Mouse (Mus musculus): ENCODE measurements around the gene Il23a. TPM values are rescaled to one million over a fixed set of nuclear protein-coding genes. Genes with fewer than 3 reads are reported as not detected.
"Not testable (repeated sequence)": the region's sequence is repeated elsewhere in the genome, so short reads cannot be mapped to it uniquely, and the experiment has no call there.

Gene Il23a
- polyA plus RNA-seq, 1 experiment from 2014 or later, result 4.3 TPM

- peaks cover 54% of the 10 kb centered on the region for H3K36me3 ChIP-seq (ENCODE audit: control insufficient read depth, insufficient read depth, low read length)
- not testable (repeated sequence) for H3K9ac ChIP-seq (ENCODE audit: low read length); ATAC-seq (ENCODE audit: insufficient number of reproducible peaks, insufficient read depth, low FRiP score, low read depth); H3K27me3 ChIP-seq (ENCODE audit: control insufficient read depth, insufficient read depth, low read length); H3K27ac ChIP-seq (replicated peaks in 1 of 2; ENCODE audit: control insufficient read depth in 1 of 2, insufficient read depth in 1 of 2, low read depth in 2 of 2, low read length in 2 of 2); H3K9me3 ChIP-seq (ENCODE audit: control insufficient read depth, low read length); H3K4me1 ChIP-seq (ENCODE audit: control insufficient read depth in 2 of 2, insufficient read depth in 2 of 2, low read length in 2 of 2); H3K4me2 ChIP-seq (ENCODE audit: low read length); H3K4me3 ChIP-seq (ENCODE audit: control insufficient read depth in 1 of 2, insufficient read depth in 1 of 2, low read depth in 1 of 2, low read length in 2 of 2)
- 62% methylated on average over 1 of the region's 1 CpGs for WGBS
These were observed 8.0 kb downstream of the Il23a start for GRCm38 (mm10) chr10:128290594-128290993.

DNA sequence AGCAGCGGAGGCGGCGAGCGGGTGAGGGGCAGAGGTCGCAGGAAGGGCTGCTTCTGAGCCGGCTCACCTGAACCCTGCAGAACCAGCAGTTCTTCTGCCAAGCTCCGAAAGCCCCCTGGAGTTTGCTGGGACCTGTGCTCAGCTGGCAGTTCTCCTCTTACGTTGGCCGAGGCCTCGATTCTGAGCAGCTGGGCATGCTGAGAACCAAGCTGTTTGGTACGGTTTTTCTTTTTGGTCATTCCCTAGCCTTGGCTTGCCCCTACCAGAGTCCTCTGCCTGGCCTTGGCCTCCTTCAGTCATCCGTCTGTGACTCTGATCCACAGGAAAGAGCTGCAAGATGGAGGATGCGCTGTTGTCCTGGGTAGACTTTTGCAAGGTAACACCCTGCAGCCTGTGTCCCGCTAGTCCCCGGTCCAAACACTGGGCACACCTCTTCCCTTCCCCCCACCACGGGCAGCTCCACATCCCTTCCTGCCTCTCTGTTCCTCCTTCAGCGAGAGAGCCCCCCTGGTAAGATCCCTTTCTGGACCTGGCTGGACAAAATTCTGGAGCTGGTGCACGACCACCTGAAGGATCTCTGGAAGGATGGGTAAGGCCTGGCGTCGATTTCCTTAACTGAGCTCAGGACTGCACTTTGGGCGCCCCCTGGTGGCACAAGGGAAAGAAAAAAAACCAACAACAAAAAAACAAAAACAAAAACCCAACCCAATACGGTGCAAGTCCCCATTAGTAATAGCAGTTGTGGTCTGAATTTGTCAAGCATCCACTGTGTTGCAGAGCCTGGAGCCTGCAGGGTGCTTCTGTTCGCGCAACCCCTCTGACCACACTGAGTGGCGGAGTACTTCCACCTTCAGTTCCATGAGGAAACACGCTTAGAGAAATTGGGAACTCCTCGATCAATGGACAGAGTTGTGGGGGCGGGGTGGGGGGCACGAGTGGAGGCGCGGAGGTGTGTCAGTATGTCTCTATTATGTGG is 14.7 kb downstream of the Il23a start:
- Histone ChIP-seq H3K9ac (ENCODE audit: low read length) (no peak overlapping the region), H3K4me2 (ENCODE audit: low read length) (no peak overlapping the region), H3K27me3 (ENCODE audit: control insufficient read depth, insufficient read depth, low read length) (no peaks in the 10 kb centered on the region), H3K27ac (replicated peaks in 1 of 2; ENCODE audit: control insufficient read depth in 1 of 2, insufficient read depth in 1 of 2, low read depth in 2 of 2, low read length in 2 of 2) (no peak overlapping the region), H3K4me3 (ENCODE audit: control insufficient read depth in 1 of 2, insufficient read depth in 1 of 2, low read depth in 1 of 2, low read length in 2 of 2) (no peak overlapping the region), H3K36me3 (ENCODE audit: control insufficient read depth, insufficient read depth, low read length) (peaks cover 80% of the 10 kb centered on the region), H3K4me1 (ENCODE audit: control insufficient read depth in 2 of 2, insufficient read depth in 2 of 2, low read length in 2 of 2) (no peaks in the 10 kb centered on the region), H3K9me3 (ENCODE audit: control insufficient read depth, low read length) (no peaks in the 10 kb centered on the region)
- no peak for ATAC-seq (ENCODE audit: insufficient number of reproducible peaks, insufficient read depth, low FRiP score, low read depth)
- 62% methylated on average over 31 of the region's 31 CpGs for WGBS

GRCm38 (mm10) chr10:128282886-128283450 is 15.6 kb downstream of the Il23a start:
- H3K4me2 ChIP-seq (ENCODE audit: low read length), result no peak overlapping the region
- no peaks in the 10 kb centered on the region for H3K27me3 ChIP-seq (ENCODE audit: control insufficient read depth, insufficient read depth, low read length)
- no peaks in the 10 kb centered on the region for H3K4me1 ChIP-seq (ENCODE audit: control insufficient read depth in 2 of 2, insufficient read depth in 2 of 2, low read length in 2 of 2)
- WGBS, result 85% methylated on average over 20 of the region's 20 CpGs
- no peaks in the 10 kb centered on the region for H3K9me3 ChIP-seq (ENCODE audit: control insufficient read depth, low read length)
- H3K9ac ChIP-seq (ENCODE audit: low read length), result no peak overlapping the region
- no peak overlapping the region for H3K27ac ChIP-seq (replicated peaks in 1 of 2; ENCODE audit: control insufficient read depth in 1 of 2, insufficient read depth in 1 of 2, low read depth in 2 of 2, low read length in 2 of 2)
- ATAC-seq (ENCODE audit: insufficient number of reproducible peaks, insufficient read depth, low FRiP score, low read depth), result no peak
- H3K4me3 ChIP-seq (ENCODE audit: control insufficient read depth in 1 of 2, insufficient read depth in 1 of 2, low read depth in 1 of 2, low read length in 2 of 2), result no peak overlapping the region
- H3K36me3 ChIP-seq (ENCODE audit: control insufficient read depth, insufficient read depth, low read length), result peaks cover 78% of the 10 kb centered on the region

DNA sequence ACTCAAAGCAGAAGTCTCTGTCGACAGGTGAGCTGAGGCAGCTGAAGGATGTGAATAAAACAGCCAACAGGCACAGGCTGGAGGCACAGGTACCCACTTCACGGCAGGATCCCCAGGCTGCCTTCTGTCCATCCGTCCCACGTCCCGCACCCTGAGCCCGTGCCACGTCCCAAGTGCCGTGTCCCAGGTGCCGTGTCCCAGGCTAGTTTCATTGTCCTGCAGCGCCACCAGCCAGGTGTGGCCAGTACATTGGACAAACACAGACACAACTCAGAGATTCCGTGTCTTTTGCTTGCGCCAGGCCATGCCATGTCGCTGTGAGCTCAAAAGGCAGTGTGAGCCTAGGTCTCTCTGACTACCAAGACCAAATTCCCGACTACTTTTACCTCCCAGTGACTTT is 16.9 kb downstream of the Il23a start:
- H3K36me3 ChIP-seq (ENCODE audit: control insufficient read depth, insufficient read depth, low read length), result peaks cover 77% of the 10 kb centered on the region
- no peak overlapping the region for H3K27ac ChIP-seq (replicated peaks in 1 of 2; ENCODE audit: control insufficient read depth in 1 of 2, insufficient read depth in 1 of 2, low read depth in 2 of 2, low read length in 2 of 2)
- no peaks in the 10 kb centered on the region for H3K27me3 ChIP-seq (ENCODE audit: control insufficient read depth, insufficient read depth, low read length)
- no peak for ATAC-seq (ENCODE audit: insufficient number of reproducible peaks, insufficient read depth, low FRiP score, low read depth)
- H3K9me3 ChIP-seq (ENCODE audit: control insufficient read depth, low read length), result no peaks in the 10 kb centered on the region
- 88% methylated on average over 14 of the region's 14 CpGs for WGBS
- H3K4me2 ChIP-seq (ENCODE audit: low read length), result no peak overlapping the region
- no peak overlapping the region for H3K4me3 ChIP-seq (ENCODE audit: control insufficient read depth in 1 of 2, insufficient read depth in 1 of 2, low read depth in 1 of 2, low read length in 2 of 2)
- H3K9ac ChIP-seq (ENCODE audit: low read length), result no peak overlapping the region
- no peaks in the 10 kb centered on the region for H3K4me1 ChIP-seq (ENCODE audit: control insufficient read depth in 2 of 2, insufficient read depth in 2 of 2, low read length in 2 of 2)

- Histone ChIP-seq H3K9ac (ENCODE audit: low read length) (no peak overlapping the region), H3K27ac (replicated peaks in 1 of 2; ENCODE audit: control insufficient read depth in 1 of 2, insufficient read depth in 1 of 2, low read depth in 2 of 2, low read length in 2 of 2) (no peak overlapping the region), H3K4me1 (ENCODE audit: control insufficient read depth in 2 of 2, insufficient read depth in 2 of 2, low read length in 2 of 2) (no peaks in the 10 kb centered on the region), H3K36me3 (ENCODE audit: control insufficient read depth, insufficient read depth, low read length) (peaks cover 73% of the 10 kb centered on the region), H3K9me3 (ENCODE audit: control insufficient read depth, low read length) (no peaks in the 10 kb centered on the region), H3K27me3 (ENCODE audit: control insufficient read depth, insufficient read depth, low read length) (no peaks in the 10 kb centered on the region), H3K4me2 (ENCODE audit: low read length) (no peak overlapping the region), H3K4me3 (ENCODE audit: control insufficient read depth in 1 of 2, insufficient read depth in 1 of 2, low read depth in 1 of 2, low read length in 2 of 2) (no peak overlapping the region)
- WGBS, result 79% methylated on average over 6 of the region's 6 CpGs
- ATAC-seq (ENCODE audit: insufficient number of reproducible peaks, insufficient read depth, low FRiP score, low read depth), result no peak
These were observed 17.6 kb downstream of the Il23a start for GRCm38 (mm10) chr10:128280943-128281342.

GRCm38 (mm10) chr10:128278158-128278557 is 20.4 kb downstream of the Il23a start:
- H3K9me3 ChIP-seq (ENCODE audit: control insufficient read depth, low read length), result no peaks in the 10 kb centered on the region
- no peak overlapping the region for H3K27ac ChIP-seq (replicated peaks in 1 of 2; ENCODE audit: control insufficient read depth in 1 of 2, insufficient read depth in 1 of 2, low read depth in 2 of 2, low read length in 2 of 2)
- 59% methylated on average over 6 of the region's 6 CpGs for WGBS
- H3K4me3 ChIP-seq (ENCODE audit: control insufficient read depth in 1 of 2, insufficient read depth in 1 of 2, low read depth in 1 of 2, low read length in 2 of 2), result no peak overlapping the region
- no peak for ATAC-seq (ENCODE audit: insufficient number of reproducible peaks, insufficient read depth, low FRiP score, low read depth)
- no peaks in the 10 kb centered on the region for H3K27me3 ChIP-seq (ENCODE audit: control insufficient read depth, insufficient read depth, low read length)
- no peak overlapping the region for H3K9ac ChIP-seq (ENCODE audit: low read length)
- H3K4me2 ChIP-seq (ENCODE audit: low read length), result no peak overlapping the region
- peaks cover 58% of the 10 kb centered on the region for H3K36me3 ChIP-seq (ENCODE audit: control insufficient read depth, insufficient read depth, low read length)
- no peaks in the 10 kb centered on the region for H3K4me1 ChIP-seq (ENCODE audit: control insufficient read depth in 2 of 2, insufficient read depth in 2 of 2, low read length in 2 of 2)

- peaks cover 32% of the 10 kb centered on the region for H3K36me3 ChIP-seq (ENCODE audit: control insufficient read depth, insufficient read depth, low read length)
- H3K27ac ChIP-seq (replicated peaks in 1 of 2; ENCODE audit: control insufficient read depth in 1 of 2, insufficient read depth in 1 of 2, low read depth in 2 of 2, low read length in 2 of 2); ATAC-seq (ENCODE audit: insufficient number of reproducible peaks, insufficient read depth, low FRiP score, low read depth); H3K27me3 ChIP-seq (ENCODE audit: control insufficient read depth, insufficient read depth, low read length); H3K4me2 ChIP-seq (ENCODE audit: low read length); H3K9ac ChIP-seq (ENCODE audit: low read length); H3K9me3 ChIP-seq (ENCODE audit: control insufficient read depth, low read length); H3K4me3 ChIP-seq (ENCODE audit: control insufficient read depth in 1 of 2, insufficient read depth in 1 of 2, low read depth in 1 of 2, low read length in 2 of 2); H3K4me1 ChIP-seq (ENCODE audit: control insufficient read depth in 2 of 2, insufficient read depth in 2 of 2, low read length in 2 of 2): not testable (repeated sequence)
- WGBS, result 92% methylated on average over 1 of the region's 1 CpGs
These were observed 23.2 kb downstream of the Il23a start for GRCm38 (mm10) chr10:128275374-128275773.

All from heart, embryonic 14.5 days (tissue).